Mouse (Mus musculus) hindbrain, embryonic 16.5 days (tissue): ENCODE measurements at regions not wholly inside any gene's neighbourhood (a gene's known extent, or its start where the extent isn't known, plus 50 kb on each side); places are given as distances from the start of the nearest gene placed in this dataset.

Experiments used
- ATAC-seq: fragments of 200-750 bp; cut with Nextera tagmentation; 2 replicates; pipeline ENCODE4 v1.8.0; 2017; ENCODE audit warnings: moderate TSS enrichment, moderate library complexity
- H3K27ac ChIP-seq: fragments of 300-500 bp; sonication (generic); 2 replicates; pipeline ENCODE4 v1.5.1; 2014; ENCODE audit warnings: low read depth, mild to moderate bottlenecking, control low read depth, low read length, moderate library complexity
- H3K27me3 ChIP-seq: fragments of 300-500 bp; sonication (generic); replicated peaks from 2 replicates; pipeline ENCODE4 v1.6.1; 2014; ENCODE audit warnings: low read length; ENCODE audit not compliant: control insufficient read depth, insufficient read depth
- H3K36me3 ChIP-seq: fragments of 300-500 bp; sonication (generic); 2 replicates; pipeline ENCODE4 v1.6.1; 2014; ENCODE audit warnings: mild to moderate bottlenecking, low read length, moderate library complexity, mixed read lengths; ENCODE audit not compliant: control insufficient read depth, insufficient read depth
- H3K4me1 ChIP-seq: fragments of 300-500 bp; sonication (generic); 2 replicates; pipeline ENCODE4 v1.6.1; 2014; ENCODE audit warnings: low read depth, low read length; ENCODE audit not compliant: control insufficient read depth, insufficient read depth
- H3K4me2 ChIP-seq: fragments of 300-500 bp; sonication (generic); 2 replicates; pipeline ENCODE4 v1.6.1; 2014; ENCODE audit warnings: mild to moderate bottlenecking, low read length, control low read depth, moderate library complexity
- H3K4me3 ChIP-seq: fragments of 300-500 bp; sonication (generic); 2 replicates; pipeline ENCODE4 v1.5.1; 2014; ENCODE audit warnings: mild to moderate bottlenecking, low read length, control low read depth, moderate library complexity
- H3K9ac ChIP-seq: fragments of 300-500 bp; sonication (generic); 2 replicates; pipeline ENCODE4 v1.6.1; 2014; ENCODE audit warnings: low read depth, mild to moderate bottlenecking, control low read depth, low read length, moderate library complexity
- H3K9me3 ChIP-seq: fragments of 300-500 bp; sonication (generic); 2 replicates; pipeline ENCODE4 v1.6.1; 2014; ENCODE audit warnings: mild to moderate bottlenecking, low read length, moderate library complexity; ENCODE audit not compliant: control insufficient read depth
- WGBS: fragments of 180-500 bp; shearing (Covaris S2); extraction: QIAGEN DNeasy Blood & Tissue Kit; methylation state at CpG from one replicate; pipeline ENCODE4 v1.1.7; 2014; 5-methylcytosine and 5-hydroxymethylcytosine counted together

DNA sequence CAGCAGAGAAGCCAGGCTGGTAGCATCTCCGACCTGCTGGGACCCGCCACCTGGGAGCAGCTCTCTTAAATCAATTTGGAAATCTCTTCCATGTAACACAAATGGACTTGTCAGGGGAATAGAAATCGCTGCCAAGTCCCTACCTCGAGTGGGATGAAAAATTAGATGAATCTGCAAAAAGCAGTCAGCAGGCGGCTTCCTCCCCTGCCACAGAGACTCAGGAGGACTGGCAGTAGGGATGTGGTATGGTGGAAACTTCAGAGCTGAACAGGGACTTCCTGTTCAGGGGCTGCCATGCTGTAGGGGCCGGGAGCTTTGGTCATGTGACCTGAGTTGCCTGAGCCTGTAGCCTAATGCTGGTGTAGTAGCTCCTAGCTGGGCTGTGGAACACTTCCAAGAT, 379.1 kb downstream of the Tbc1d22a start:
- Histone ChIP-seq H3K4me3 (no peak overlapping the region), H3K4me2 (no peak overlapping the region), H3K27me3 (no peaks in the 10 kb centered on the region), H3K4me1 (peaks cover 2% of the 10 kb centered on the region; the same call in 1 of the 2 replicates), H3K9ac (no peak overlapping the region), H3K9me3 (no peaks in the 10 kb centered on the region), H3K36me3 (no peaks in the 10 kb centered on the region), H3K27ac (no peak overlapping the region)
- ATAC-seq = no peak
- 30% methylated on average over 6 of the region's 6 CpGs for WGBS

GRCm38 (mm10) chr15:86606411-86606810, 392.2 kb downstream of the Tbc1d22a start:
- Histone ChIP-seq H3K9me3 (no peaks in the 10 kb centered on the region), H3K4me1 (no peaks in the 10 kb centered on the region), H3K27me3 (no peaks in the 10 kb centered on the region), H3K36me3 (no peaks in the 10 kb centered on the region), H3K27ac (no peak overlapping the region), H3K9ac (no peak overlapping the region), H3K4me3 (no peak overlapping the region), H3K4me2 (no peak overlapping the region)
- ATAC-seq = no peak

GRCm38 (mm10) chr15:86609692-86610091, 395.4 kb downstream of the Tbc1d22a start:
- Histone ChIP-seq H3K4me2 (no peak overlapping the region), H3K27me3 (no peaks in the 10 kb centered on the region), H3K4me3 (no peak overlapping the region), H3K27ac (no peak overlapping the region), H3K9ac (no peak overlapping the region), H3K4me1 (no peaks in the 10 kb centered on the region), H3K9me3 (no peaks in the 10 kb centered on the region), H3K36me3 (no peaks in the 10 kb centered on the region)
- 87% methylated on average over 6 of the region's 6 CpGs for WGBS
- ATAC-seq = no peak

- H3K4me1 ChIP-seq = no peaks in the 10 kb centered on the region
- no peak overlapping the region for H3K4me3 ChIP-seq
- no peaks in the 10 kb centered on the region for H3K36me3 ChIP-seq
- no peak overlapping the region for H3K9ac ChIP-seq
- H3K27me3 ChIP-seq = no peaks in the 10 kb centered on the region
- H3K4me2 ChIP-seq = no peak overlapping the region
- no peak for ATAC-seq
- no peak overlapping the region for H3K27ac ChIP-seq
- no peaks in the 10 kb centered on the region for H3K9me3 ChIP-seq
- 76% methylated on average over 5 of the region's 5 CpGs for WGBS
Observed at GRCm38 (mm10) chr15:86631376-86631775, 417.1 kb downstream of the Tbc1d22a start.

DNA sequence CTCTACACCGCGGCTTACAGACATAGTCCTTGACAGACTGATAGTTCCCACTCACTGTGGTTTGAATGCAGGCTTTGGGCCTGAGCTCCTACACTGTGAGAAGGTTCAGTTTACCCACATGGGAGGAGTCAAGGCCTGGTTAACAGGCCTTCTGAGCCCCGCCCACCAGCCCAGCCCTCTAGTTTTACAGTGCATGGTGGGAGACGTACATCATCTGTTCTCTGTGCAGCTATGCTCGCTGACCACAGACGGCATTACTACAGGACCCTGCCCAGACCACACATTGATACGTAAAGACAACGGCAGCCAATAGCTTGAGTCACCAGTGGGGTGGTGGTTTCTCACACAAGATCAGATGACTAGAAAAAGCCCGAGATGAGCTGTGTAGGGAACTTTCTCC, 431.0 kb downstream of the Tbc1d22a start:
- Histone ChIP-seq H3K4me1 (no peaks in the 10 kb centered on the region), H3K36me3 (no peaks in the 10 kb centered on the region), H3K4me3 (no peak overlapping the region), H3K9ac (no peak overlapping the region), H3K9me3 (no peaks in the 10 kb centered on the region), H3K27ac (no peak overlapping the region), H3K27me3 (no peaks in the 10 kb centered on the region), H3K4me2 (no peak overlapping the region)
- WGBS = 79% methylated on average over 9 of the region's 9 CpGs
- no peak for ATAC-seq

- no peak overlapping the region for H3K4me2 ChIP-seq
- no peak for ATAC-seq
- 80% methylated on average over 3 of the region's 3 CpGs for WGBS
- no peaks in the 10 kb centered on the region for H3K36me3 ChIP-seq
- H3K4me3 ChIP-seq = no peak overlapping the region
- no peak overlapping the region for H3K27ac ChIP-seq
- no peaks in the 10 kb centered on the region for H3K4me1 ChIP-seq
- H3K9me3 ChIP-seq = peaks cover 2% of the 10 kb centered on the region; the same call in 1 of the 2 replicates
- H3K9ac ChIP-seq = no peak overlapping the region
- no peaks in the 10 kb centered on the region for H3K27me3 ChIP-seq
Observed at GRCm38 (mm10) chr15:86648131-86648530, 433.9 kb downstream of the Tbc1d22a start.

DNA sequence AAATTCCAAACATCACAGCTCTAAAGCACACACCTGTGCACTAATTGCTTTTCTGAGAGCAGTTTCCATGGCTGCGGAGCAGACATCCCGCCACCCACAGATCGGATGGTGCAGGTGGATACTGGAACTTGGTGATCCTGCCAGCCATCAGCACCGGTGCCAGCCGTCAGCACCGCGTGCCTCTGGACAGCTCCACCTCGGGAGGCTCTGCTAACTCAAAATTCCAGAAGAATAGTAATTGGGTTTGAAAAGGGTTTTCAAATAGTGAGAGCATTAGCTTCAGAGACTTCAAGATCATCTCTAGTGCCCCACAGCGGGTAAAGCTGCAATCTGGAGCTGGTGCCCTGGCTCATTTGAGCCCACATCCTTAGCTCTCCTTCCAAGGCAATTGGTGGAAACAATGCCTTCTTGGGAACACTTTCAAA, 458.8 kb downstream of the Tbc1d22a start:
- no peaks in the 10 kb centered on the region for H3K9me3 ChIP-seq
- H3K36me3 ChIP-seq = no peaks in the 10 kb centered on the region
- no peak overlapping the region for H3K9ac ChIP-seq
- H3K4me2 ChIP-seq = no peak overlapping the region; the same call in 1 of the 2 replicates
- 0 out of 2 replicates have a peak, but pooled peaks have one; percentile 50 for ATAC-seq
- H3K4me3 ChIP-seq = no peak overlapping the region
- H3K27me3 ChIP-seq = no peaks in the 10 kb centered on the region
- peaks cover 4% of the 10 kb centered on the region; the same call in 1 of the 2 replicates for H3K4me1 ChIP-seq
- WGBS = 21% methylated on average over 9 of the region's 9 CpGs
- no peak overlapping the region for H3K27ac ChIP-seq

GRCm38 (mm10) chr15:86677016-86677415, 462.8 kb downstream of the Tbc1d22a start:
- H3K4me3 ChIP-seq = no peak overlapping the region
- H3K27ac ChIP-seq = no peak overlapping the region
- H3K4me2 ChIP-seq = no peak overlapping the region
- peaks cover 4% of the 10 kb centered on the region; the same call in 1 of the 2 replicates for H3K4me1 ChIP-seq
- no peaks in the 10 kb centered on the region for H3K27me3 ChIP-seq
- WGBS = 77% methylated on average over 7 of the region's 7 CpGs
- ATAC-seq = no peak
- H3K36me3 ChIP-seq = no peaks in the 10 kb centered on the region
- H3K9me3 ChIP-seq = no peaks in the 10 kb centered on the region
- H3K9ac ChIP-seq = no peak overlapping the region

DNA sequence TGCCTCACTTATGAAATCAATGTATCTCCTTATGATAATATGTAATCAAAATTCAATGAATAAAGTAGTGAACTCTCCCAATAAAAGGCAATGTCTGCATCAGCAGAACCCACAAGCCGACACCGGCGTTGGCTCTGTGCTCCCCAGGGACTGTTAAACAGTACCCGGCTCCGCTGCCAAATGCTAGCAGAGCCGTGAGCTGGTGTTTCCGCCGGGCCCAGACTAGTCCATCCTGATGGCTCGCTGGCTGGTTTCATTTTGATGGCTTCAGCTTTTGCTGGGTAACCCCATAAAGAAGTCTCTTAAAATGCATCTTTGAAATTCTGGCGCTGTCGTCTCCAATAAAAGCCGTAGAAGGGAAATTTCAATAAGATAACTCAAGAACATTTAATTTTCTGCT, 468.8 kb downstream of the Tbc1d22a start:
- H3K9ac ChIP-seq = no peak overlapping the region
- no peak for ATAC-seq
- H3K4me2 ChIP-seq = no peak overlapping the region
- no peaks in the 10 kb centered on the region for H3K4me1 ChIP-seq
- H3K27ac ChIP-seq = no peak overlapping the region
- no peaks in the 10 kb centered on the region for H3K9me3 ChIP-seq
- 49% methylated on average over 12 of the region's 12 CpGs for WGBS
- H3K27me3 ChIP-seq = no peaks in the 10 kb centered on the region
- no peaks in the 10 kb centered on the region for H3K36me3 ChIP-seq
- H3K4me3 ChIP-seq = no peak overlapping the region

- ATAC-seq = no peak; the same call in 1 of the 2 replicates
- WGBS = 26% methylated on average over 8 of the region's 8 CpGs
- Histone ChIP-seq H3K9me3 (no peaks in the 10 kb centered on the region), H3K9ac (no peak overlapping the region), H3K4me3 (no peak overlapping the region), H3K4me2 (no peak overlapping the region), H3K27ac (no peak overlapping the region), H3K27me3 (no peaks in the 10 kb centered on the region), H3K36me3 (no peaks in the 10 kb centered on the region), H3K4me1 (no peaks in the 10 kb centered on the region; the same call in 1 of the 2 replicates)
Observed at GRCm38 (mm10) chr15:86689694-86690093, 475.4 kb downstream of the Tbc1d22a start.
